Mouse (Mus musculus) hematopoietic multipotent progenitor cell, adult 10-12 weeks (in vitro differentiated cells): Measurements from ENCODE around the gene Bmp10. TPM values are rescaled to one million over a fixed set of nuclear protein-coding genes. Genes with fewer than 3 reads are reported as not detected.

ENCODE experiments used
- polyA plus RNA-seq: library from polyadenylated mRNA; stranded (reverse); fragments of >175 nt; gene quantifications from 2 replicates; pipeline ENCODE4 v1.2.3, GENCODE M21; 2012; ENCODE audit warnings: low replicate concordance

Bmp10 gene
- polyA plus RNA-seq: not detected in 2 replicates

DNA sequence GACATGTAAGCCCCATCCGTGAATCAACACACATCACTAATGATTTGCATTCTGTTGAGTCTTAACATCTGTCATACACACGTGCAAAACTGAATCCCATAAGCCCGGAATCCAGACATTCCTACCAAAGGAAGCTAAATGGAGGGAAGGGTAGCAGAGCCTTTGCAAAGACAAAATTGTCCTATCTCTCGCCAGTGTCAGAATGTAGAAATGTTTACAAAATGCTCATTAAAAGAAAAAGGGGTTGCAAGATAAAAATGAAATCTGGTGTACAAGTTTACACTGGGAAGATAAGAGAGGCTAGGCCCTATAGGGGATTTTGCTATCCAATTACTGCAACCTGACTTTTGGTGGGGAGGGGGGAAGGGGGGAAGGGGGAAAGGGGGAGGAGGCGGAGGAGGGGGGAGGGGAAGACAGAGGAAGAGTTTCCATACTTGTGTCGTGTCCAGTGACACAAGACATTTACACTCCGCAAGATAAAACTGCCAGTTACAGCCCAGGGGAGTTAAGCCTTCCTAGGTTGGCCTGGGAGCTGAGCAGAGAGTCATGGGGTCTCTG is at the start of gene Bmp10:
Bmp10 (plus strand) TSS at position 508 of the 558 bp plus-strand sequence.

DNA sequence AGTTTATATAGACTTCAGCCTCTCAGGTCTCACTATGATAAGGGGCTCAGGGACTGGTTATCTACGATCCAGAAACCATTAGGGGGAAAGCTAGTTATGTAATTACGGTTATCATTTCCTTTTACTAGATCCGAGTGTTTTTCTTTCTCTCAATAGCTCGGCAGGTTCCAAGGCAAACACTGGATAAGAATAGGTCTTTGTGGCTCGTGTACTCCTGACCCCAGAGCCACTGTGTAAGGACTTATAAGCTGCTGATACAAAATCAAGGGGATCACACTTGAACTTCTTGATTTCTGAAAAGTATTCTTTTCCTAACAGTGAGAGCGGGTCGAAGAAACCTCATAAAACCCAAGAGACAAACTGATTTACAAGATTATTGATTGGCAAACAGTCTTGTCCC is 39.9 kb upstream of the Bmp10 start, which contains the start of gene Gkn3:
Gkn3 (minus strand) TSS at position 59 of the 400 bp plus-strand sequence.

Other genes with a start within 250 kb of the Bmp10 start
- 0.08 and 0.10 TPM in 2 replicates for gene Antxr1, start 93.2 kb upstream of the Bmp10 start, polyA plus RNA-seq
- not detected in 2 replicates for gene Gkn1, start 78.1 kb upstream of the Bmp10 start, polyA plus RNA-seq
- not detected in 2 replicates for gene Gkn2, start 55.6 kb upstream of the Bmp10 start, polyA plus RNA-seq
- gene Gkn3, start 40.1 kb upstream of the Bmp10 start, polyA plus RNA-seq: not detected in 2 replicates
- 19.2 and 43.2 TPM in 2 replicates for gene Arhgap25, start 104.3 kb downstream of the Bmp10 start, polyA plus RNA-seq
- 0.05 and 0.47 TPM in 2 replicates for gene Prokr1, start 161.7 kb downstream of the Bmp10 start, polyA plus RNA-seq
- gene Aplf, start 243.2 kb downstream of the Bmp10 start, polyA plus RNA-seq: 2.3 and 4.7 TPM in 2 replicates